Mouse (Mus musculus) E14TG2a.4 (cell line): ENCODE results near the gene Xpo1.

Experiments used
- CTCF ChIP-seq: conservative IDR thresholded peaks from 2 replicates; pipeline ENCODE4 v1.5.1; 2014; ENCODE audit warnings: low read length
- POU5F1 ChIP-seq: IDR thresholded peaks from 2 replicates; pipeline ENCODE4 v1.6.1; 2014; ENCODE audit warnings: low read length, borderline replicate concordance

- no peak for TF ChIP-seq CTCF
- TF ChIP-seq POU5F1: no peak
Measured at GRCm38 (mm10) chr11:23305673-23306608, 50.1 kb downstream of the Xpo1 start.
